Mouse (Mus musculus): ENCODE measurements at regions not wholly inside any gene's neighbourhood (a gene's known extent, or its start where the extent isn't known, plus 50 kb on each side); places are given as distances from the start of the nearest gene placed in this dataset.

DNA sequence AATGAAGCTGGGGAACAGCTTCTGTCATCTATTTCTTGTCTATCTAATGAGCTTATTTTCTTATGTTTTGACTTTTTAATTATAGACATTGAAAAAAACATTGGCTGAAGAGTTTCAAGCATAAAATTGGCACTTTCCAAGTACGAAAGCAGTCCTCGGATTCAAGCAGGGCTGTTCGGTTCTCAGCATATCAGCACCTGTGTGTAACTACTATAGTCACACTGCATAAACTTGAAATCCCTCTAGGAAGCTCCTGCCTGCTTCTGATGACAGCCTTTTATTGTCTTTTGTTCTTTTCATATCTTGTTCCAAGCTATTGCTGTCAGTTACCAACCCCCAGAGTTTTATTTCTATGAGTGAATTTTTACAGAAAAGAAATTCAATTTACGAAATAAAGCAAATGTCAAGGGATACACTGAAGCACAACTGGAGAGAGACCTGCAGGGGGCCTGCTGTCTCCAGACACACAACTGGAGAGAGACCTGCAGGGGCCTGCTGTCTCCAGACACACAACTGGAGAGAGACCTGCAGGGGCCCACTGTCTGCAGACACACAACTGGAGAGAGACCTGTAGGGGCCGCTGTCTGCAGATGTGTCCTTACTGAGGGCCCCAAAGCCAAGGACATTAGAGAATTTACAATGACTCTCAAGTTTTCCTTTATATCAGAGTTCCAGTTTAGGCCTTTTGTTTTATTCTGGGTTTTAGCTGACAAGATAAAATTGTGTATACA lies 165.3 kb downstream of the Fam198b start:
- 0 out of 2 replicates have a peak, but pooled peaks have one; percentile 11 for TF ChIP-seq CTCF (IDR thresholded peaks at IDR 0.05; ENCODE audit: low read depth)
- TF ChIP-seq EP300 (IDR thresholded peaks at IDR 0.05; ENCODE audit: low read depth), result no peak

Measured in heart, postnatal 0 days (tissue).